Mouse (Mus musculus) T-helper 2 cell (primary cell): Measurements from ENCODE around the gene Ccdc141.

Experiments used
- in situ Hi-C: fragments of 300-600 bp; cut with MboI, MseI; formaldehyde crosslinking; loops from one replicate; pipeline ENCODE4 v1.15.1; 2025; ENCODE audit warnings: high pct_unique_total_duplicates

The Ccdc141 gene

DNA sequence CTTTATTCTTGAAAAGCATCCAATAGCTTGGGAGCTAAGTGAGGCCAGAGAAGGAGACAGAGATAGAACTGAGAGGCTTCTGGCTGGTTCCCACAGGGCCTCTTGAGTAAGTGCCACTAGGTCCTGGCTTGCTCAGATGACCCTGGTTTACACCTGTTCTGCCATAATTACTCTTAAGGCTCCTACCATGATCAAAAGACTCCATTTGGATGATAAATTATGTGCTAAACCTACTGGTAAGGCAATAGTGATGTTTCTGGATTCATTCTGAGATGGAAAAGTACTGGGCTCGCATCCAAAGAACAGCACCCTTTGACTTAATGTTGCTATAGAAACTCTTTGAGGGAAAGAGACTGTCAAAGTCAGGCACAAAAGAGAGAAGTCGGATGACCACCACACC lies 3.9 kb upstream of the Ccdc141 start:
- in situ Hi-C loops = loop anchor here (10.0 kb wide), 1 partner anchor 750 kb away; no protein-coding TSS in a partner anchor

DNA sequence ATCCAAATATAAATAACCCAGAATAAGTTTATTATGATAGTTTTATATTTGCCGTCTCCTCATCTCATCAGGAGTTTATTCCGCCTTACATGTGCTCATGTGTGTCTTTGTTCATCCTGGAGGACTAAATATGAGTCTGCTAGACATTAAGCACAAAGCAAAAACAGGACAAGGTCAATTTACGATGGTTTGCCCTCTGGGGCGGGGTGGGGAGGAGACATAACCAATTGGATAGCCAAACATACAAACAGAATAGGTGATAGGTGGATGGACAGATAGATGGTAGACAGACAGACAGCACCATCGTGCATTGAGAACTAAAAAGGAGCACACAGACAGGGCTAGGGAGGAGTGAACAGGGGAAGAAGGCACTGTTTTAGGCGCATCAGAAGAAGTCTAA lies 3.4 kb upstream of the Ccdc141 start:
- in situ Hi-C loops = loop anchor here (10.0 kb wide), 1 partner anchor 751 kb away; no protein-coding TSS in a partner anchor

DNA sequence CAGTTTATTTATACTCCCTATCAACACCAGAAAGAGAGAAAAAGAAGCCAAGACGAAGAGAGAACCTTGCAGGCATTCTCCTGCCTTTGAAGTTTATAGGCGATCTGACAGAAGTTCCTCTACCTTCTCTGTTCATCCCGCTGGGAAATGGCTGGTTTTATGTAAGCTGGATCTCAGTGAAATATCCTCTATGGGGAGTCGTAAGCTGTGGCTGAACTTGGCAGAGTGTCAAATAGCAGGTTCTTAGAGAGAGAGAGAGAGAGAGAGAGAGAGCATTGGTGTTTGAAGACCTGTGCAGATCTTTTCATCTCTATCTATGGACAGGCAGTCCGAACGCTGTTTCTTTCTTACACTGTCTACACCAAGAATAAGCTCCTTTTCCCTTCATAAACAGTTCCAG lies 2.9 kb upstream of the Ccdc141 start:
- in situ Hi-C loops = loop anchor here (10.0 kb wide), 1 partner anchor 751 kb away; no protein-coding TSS in a partner anchor

DNA sequence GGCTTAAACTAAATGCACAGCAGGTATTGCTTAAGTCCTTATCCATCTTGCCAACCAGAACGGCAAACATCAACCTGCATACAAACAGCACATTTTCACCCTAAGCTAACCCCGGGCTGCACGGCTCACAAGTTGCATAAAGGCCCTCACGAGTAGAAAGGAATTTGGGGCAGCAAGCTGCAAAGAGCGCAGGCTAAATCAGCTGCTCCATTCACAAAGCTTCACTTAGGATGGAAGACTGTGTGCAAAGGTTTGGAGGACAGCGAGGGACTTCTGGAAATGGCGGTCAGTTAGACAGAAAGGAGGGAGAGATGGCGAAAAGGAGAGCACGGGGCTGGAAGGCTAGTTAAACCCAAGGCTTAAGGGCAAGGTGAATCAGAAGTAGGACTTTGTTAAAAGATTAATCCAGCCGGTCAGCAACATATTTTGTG lies 1.8 kb upstream of the Ccdc141 start:
- in situ Hi-C loops = loop anchor here (10.0 kb wide), 1 partner anchor 753 kb away; no protein-coding TSS in a partner anchor

DNA sequence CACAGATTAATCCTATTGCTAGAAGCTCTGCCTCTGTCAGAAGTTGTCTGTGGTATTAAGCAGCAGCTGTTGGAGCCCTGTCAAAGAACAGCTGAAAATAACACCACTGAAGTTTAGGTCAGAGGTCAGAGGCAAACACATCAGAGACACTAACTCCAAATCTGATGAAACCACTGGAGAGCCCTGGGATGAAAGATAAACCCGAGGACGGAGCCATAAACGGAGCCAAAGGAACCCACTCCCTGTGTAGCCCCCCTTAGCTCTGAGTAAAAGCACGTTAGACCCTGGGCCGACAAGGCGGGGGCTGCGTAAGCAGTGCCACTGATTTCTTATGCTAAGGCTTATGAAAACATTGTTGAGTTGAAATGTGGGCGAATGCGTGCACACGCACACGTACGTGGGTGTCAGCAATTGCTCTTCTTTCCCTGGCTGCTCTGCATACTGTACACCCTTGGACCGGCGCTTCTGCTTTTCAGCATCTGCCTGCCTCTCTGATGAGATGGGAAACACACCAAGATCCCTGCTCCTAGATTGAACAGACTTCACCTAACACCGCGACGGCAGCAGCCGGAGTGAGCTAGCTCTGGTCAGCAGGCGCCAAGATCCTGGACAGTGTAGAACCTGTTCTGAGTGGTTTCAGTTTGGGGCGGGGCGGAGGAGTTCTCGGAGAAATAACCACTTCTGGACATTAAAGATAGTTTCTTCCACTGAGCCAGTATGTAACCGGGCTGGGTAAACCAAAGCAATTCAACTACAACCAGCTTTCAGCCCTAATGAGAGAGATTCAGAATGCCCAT lies 1.2 kb upstream of the Ccdc141 start:
- in situ Hi-C loops = loop anchor here (10.0 kb wide), 1 partner anchor 753 kb away; no protein-coding TSS in a partner anchor

DNA sequence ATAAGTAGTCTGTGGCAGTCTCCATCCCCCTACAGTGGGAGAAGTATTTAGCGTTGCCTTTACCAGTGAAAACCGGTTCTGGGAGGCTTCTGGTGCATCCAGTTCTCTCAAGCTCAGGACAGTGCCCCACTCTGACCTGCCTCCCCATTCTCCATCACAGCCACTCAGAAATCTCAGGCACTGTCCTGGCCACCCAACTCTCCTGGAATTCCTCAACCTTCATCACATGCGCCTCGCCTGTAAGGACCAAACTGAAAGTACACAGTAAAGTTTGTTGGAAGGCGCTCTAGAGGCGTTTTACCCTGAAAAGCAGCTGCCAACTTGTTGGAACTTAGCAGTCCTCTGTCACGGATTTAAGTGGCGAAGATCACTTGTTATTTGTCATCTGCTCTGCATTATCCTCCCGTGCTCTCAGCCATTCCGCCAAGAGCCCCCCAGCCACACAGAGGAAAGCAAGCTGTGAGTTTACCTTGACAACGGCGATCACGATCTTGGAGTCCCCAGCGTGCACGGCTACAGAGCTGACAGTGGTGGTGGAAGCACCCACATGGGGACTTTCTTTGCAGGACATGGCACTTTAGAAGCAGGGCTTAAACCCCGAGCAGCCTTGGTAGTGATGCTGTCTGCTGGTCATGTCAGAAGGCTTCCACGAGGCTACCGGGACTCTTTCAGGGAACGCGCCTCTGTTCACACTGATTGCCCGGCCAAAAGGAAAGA lies 362 bp downstream of the Ccdc141 start:
- in situ Hi-C loops = loop anchor here (10.0 kb wide), 1 partner anchor 755 kb away; no protein-coding TSS in a partner anchor

DNA sequence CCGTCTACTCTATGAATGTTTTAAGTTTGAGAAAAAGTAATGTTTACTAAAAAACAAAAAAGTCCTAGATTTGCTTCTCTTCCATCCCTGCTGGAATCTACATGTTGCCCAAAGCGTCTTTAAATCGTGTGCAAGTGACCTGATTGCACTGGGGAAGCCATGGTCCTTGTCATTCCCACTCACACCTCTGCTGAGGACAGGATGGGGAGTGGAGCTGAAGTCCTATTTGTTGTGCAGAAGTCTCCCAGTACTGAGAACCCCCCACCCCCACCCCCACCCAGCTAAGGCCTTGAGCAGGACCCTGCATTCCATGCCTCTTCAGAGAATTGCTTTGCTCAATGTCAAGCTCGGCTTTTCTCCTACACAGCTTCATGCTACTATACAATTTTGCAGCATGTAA lies 1.2 kb downstream of the Ccdc141 start:
- in situ Hi-C loops = no loop called here

DNA sequence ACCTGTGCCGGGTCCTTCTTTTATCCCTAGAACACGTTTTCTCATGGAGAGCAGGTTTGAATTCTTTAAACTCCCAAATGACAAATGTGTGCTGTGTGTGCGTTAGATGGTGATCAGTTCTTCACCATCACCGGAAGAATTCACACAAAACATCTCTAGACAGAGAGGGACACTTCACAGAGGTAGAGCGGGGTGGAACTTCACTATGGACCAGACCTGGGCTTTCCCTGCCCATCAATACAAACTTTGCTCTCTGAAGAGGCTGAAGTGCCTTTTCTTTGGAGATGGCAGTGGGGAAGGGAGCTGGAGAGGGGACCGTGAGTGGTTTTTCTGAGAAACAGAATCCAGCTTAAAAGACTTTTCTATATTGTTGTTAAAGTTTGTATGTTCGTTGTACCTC lies 1.7 kb downstream of the Ccdc141 start:
- in situ Hi-C loops = no loop called here

DNA sequence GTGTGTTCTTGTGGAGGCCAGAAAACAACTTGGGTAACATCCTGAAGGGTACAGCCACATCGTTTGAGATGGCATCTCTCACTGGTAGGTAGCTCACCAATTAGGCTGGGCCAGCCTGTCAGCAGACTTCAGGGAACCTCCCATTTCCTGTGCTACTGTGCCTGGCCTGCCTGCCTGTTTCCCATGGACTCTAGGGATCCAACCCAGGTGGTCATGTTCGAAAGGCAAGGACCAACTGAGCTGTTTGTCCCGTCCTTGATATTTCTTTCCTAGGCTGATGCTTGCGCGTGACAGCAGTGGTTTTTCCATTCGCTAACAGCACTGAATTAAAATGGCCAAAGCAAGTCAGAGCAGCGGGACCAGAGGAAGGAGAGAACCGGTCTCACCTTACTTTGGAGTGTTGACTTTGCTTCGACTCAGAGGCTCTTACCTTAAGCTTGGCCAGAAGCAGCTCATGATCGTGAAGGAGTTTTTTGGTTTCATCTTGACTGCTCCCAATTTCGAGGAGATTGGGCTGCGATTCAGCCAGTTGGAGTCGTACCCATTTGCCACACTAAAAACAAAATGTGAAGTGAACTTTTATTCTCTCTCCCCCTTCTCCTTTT lies 2.3 kb downstream of the Ccdc141 start:
- in situ Hi-C loops = no loop called here

DNA sequence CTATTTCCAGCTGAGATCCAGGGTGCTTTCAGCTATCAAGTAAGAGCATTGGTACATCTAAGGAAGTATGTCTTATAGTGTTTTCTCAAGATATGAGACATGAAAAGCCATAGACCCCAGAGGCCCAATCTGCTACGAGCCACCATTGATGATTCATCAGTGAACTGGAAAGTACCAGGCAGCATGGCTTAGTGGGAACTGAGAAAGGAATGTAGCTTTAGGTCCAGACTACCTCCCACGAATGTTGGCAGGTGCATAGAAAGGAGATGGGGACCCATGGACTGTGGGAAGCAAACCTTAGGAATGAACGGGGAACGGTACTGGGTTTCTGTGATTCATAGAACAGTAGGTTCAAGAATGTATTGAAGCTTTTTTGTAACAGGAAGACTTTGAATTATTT lies 4.1 kb downstream of the Ccdc141 start:
- in situ Hi-C loops = no loop called here

DNA sequence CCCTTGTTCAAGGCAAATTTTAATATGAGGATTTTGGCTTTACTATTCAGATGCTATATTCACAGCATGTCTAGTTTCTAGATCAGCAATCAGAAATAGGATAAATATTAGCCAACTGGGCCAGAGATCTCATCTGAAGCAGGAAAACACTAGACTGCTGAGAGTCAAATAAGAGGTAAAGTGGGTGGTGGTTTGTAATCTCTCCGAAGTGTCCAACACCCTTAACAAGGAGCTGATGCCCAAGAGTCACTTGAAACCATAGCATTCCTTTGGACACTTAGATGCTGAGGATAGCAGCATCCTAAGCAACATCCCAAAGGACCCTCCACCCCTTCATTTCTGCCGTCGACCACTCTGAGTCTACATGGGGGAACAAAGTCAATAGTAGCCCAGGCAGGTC lies 5.8 kb downstream of the Ccdc141 start:
- in situ Hi-C loops = no loop called here

DNA sequence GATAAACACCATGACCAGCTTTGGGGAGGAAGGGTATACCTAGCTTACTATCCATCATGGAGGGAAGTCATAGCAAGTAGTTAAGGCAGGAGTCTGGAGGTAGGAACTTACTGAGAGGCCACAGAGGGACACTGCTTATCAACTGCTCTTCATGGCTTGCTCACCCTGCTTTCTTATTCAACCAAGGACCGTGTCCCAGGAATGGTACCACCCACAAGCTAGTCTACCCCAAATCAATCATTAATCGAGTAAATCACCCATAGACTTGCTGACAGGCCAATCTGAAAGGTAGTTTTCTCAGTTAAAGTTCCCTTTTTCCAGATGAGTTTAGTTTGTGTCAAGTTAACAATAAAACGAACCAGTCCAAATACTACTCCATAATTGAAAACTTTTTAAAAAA lies 7.1 kb downstream of the Ccdc141 start:
- in situ Hi-C loops = no loop called here

DNA sequence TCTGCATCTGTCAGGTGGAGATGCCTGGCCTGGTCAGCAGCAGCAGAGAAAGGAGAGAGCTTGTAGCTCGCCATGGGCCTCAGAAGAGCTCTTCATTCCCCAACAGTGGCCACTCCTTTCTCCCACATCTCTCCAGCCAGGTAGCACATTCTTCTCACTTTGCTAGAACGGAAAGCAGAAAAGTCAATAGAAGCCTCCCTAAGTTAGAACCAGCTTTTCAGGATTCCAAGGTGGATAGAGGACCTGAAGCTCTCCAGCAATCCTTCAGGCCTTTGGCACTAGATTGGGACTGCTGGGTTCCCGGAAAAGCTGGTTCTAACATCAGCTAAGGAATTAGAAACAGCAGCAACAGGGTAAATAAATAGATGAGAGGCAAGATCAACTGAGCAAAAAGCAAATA lies 8.3 kb downstream of the Ccdc141 start:
- in situ Hi-C loops = no loop called here

DNA sequence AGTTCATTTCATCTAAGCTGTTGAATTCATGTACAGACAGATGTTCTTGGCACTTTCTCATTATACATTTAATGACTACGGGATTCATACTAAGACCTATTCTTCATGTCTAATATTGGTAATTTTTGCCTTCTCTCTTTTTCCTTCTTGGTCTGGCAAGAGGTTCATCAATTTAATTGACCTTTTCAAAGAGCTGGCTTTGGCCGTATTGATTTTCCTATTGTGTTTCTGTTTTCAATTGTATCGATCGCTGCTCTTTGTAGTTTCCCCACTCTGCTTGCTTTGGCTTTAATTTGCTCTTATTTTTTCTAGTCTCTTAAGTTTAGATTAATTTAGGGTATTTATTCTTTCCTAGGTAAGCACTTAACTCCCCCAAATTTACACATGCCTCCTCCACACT lies 12.9 kb downstream of the Ccdc141 start:
- in situ Hi-C loops = no loop called here

DNA sequence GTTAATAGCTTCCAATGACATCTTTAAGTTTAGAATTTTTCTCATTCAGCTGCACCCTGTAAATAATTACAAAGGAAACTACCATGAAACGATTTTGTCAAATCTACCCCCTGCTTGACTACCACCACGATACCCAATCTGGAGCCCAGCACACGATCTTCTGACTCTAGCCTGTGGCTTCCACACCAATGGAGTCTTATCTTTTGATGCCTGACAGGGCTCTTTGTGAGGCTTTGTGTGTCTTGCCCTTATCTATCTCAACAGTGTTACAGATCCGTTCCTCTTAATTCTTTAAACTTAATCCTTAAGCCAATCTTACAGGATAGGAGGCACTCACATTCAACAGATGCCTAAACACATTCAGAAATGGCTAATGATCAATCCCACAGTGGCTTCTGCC lies 16.4 kb downstream of the Ccdc141 start:
- in situ Hi-C loops = no loop called here

DNA sequence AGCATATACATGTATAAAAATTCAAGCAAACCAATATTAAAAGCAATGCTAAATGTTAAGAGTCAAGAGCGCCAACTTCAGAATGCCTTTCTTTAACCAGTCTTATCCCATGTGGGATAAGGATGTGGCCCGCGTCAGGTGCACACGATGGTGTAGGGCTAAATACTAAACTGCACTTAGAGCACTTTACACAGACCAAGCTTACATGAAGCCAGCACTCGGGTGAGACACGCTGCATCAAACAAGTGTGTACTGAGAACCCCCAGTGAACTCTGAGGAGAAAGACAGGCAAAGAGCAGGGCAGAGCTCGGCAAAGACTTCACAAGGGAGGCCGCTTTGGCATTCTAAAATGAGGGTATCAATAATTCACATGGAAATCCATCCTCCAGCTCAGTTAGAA lies 19.2 kb downstream of the Ccdc141 start:
- in situ Hi-C loops = no loop called here

DNA sequence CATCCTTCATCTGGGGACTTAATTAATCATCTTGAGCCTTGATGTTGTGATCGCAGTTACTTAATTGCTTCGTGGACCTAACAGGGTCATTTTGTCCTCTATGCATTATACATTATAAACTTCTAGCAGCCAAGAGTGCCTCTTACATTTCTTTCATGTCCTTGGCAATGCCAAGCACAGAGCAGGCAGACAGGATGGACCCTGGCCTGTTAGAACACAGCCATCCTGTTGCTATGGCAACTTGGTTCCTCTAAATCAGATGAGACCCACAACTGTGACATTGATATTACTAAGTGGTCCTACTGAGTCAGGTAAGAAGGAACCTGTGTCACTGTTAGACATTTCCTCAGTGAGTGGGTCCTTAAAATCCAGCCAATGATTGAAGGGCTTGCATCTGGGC lies 20.9 kb downstream of the Ccdc141 start:
- in situ Hi-C loops = no loop called here

DNA sequence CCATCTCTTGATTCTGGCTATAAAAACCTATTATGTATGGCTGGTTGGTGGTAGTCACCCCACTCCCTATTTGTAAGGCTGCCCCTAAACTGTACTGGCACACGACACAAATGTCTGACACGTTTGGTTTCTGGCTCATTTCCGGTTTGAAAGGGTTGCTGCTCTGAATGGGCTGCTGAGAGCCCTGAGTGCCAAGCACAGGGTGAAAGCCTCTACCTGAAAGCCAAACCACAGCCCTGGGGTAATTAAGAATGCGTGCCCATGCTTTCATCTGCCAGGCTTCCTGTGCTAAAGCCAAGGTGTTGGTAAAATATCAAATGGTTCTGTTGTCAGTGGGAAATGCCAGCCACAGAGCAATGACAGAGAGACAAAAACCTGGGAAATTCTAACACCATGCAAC lies 22.2 kb downstream of the Ccdc141 start:
- in situ Hi-C loops = no loop called here

DNA sequence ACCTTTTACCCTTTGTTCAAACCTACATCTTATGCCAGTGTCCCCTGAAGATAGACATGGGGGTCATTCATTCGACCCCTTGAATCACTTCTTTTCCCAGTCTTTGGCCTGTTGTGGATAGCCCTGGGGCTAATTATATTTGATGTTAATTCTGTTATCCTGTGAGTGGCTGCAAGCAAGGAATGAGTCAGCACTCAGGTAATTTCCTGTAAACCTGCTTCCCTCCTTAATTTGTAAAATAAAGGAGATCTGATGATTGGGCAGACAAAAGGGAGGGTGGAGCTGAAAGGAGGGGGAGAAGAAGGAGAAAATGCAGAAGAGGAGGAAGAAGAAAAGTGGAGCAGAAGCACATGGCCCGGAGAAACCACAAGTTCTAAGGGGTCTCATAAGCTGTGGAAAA lies 23.5 kb downstream of the Ccdc141 start:
- in situ Hi-C loops = no loop called here

DNA sequence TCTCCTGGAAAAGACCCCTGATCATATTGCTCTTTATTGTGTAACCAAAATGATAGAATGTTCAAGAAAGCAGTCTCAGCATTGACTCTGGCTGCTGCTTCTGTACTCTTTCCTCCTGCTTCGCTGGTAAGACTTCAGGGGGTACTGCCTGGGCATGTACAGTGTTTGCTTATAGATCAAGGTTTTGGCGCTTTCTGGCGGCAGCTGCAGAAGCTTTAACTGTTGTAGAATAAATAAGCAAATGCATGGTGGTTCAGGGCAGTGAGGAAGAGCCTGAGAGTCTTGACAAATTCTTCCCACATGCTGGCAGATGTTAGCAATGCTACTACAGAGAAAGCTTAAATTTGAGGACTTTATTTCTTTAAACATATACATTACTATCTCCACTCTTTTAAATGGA lies 24.1 kb downstream of the Ccdc141 start:
- in situ Hi-C loops = no loop called here

DNA sequence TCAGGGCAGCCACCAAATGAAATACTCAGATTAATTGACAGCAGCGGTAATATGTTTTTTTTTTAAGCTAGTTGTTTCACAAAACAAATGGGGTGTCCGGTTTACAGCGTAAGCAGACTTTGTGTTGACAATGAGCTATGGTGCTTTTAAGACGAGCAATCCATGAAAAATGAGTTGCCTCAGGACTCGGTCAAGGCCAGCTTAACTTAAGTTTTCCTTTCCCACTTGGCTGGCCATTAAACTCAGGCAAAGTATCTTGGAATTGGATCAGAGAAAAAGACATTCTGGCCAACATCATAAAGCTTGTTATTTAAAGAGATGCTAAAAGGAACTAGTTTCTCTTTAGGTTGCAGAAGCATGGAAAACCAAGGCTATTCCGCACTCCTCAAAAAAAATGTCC lies 26.9 kb downstream of the Ccdc141 start:
- in situ Hi-C loops = no loop called here

DNA sequence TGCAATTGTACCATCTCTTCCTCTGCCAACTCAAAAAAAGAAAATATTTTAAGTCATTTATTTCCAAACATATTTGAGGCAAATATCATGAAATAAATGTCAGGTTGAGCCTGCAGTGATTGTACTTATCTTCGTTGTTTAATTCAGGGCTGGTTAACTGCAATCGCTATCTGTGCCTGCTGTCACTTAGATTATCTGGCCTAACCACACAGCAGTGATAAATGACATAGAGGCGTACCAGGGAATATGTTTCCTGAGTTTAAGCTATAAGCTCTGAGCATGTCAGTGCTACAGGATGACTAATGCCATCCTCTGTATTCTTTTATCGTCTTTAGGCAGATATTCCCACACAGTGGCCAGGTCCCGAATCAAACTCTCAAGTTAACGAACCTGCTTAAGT lies 31.6 kb downstream of the Ccdc141 start:
- in situ Hi-C loops = no loop called here
